Mouse (Mus musculus): Measurements from ENCODE around the gene Hist1h2bk. TPM values are rescaled to one million over a fixed set of nuclear protein-coding genes. Genes with fewer than 3 reads are reported as not detected.
A peak's percentile ranks its signal among the peaks of the same experiment; 100 is the strongest.

The Hist1h2bk gene
- polyA plus RNA-seq, 1 experiment, result 322 TPM

DNA sequence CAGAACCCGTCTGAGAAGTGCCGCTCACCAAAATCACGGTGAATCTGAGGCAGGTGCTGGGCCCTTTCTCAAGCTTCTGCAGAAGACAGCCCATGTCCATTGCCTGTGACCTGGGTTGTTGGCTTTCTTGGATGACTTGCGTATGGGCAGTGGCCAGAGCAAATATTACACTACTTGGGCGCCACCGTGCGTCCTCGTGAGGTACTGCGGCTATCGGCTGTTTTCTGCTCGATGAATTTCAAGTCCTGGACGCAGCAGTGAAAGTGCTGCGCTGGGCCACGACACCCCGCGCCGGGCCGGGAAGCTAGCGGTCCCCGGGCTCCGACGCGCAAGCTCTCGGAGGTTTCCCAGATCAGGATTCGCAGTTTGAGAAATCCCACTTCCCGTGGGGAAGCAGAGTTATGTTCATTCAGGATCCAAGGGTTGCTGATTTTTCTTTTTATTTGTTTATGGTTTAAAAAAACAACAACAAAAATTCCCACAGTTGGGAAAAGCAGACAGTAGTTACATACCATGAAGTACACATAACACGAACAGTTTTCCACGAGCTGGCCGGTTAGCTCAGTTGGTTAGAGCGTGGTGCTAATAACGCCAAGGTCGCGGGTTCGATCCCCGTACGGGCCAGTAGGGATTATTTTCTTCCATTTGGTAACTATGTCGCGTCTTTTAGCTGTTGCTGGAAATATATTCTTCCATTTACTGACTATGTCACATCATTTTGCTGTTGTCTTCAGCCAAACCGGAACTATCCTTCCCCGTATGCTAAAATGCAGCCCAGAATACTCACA, 6.8 kb upstream of the Hist1h2bk start:
- DNase-seq, result peak; percentile 89
- no peaks in the 10 kb centered on the region for H3K27me3 ChIP-seq (ENCODE audit: control insufficient read depth, insufficient read depth, low read length)
- TF ChIP-seq CTCF (IDR thresholded peaks at IDR 0.05; ENCODE audit: borderline replicate concordance, control insufficient read depth, extremely low read depth, insufficient read depth, low read length, poor library complexity), result peak; percentile 96
- no peak for TF ChIP-seq POLR2A (IDR thresholded peaks at IDR 0.05; ENCODE audit: control insufficient read depth, extremely low read depth, insufficient read depth, low read length, poor library complexity)
- H3K27ac ChIP-seq (ENCODE audit: control insufficient read depth, insufficient read depth, low read length), result peak overlapping the region; percentile 17; the same call in 1 of the 2 replicates
- peaks cover 5% of the 10 kb centered on the region for H3K4me1 ChIP-seq (replicated peaks; ENCODE audit: control insufficient read depth, insufficient read depth, low read length)
- WGBS, result 2% methylated on average over 40 of the region's 40 CpGs
- H3K36me3 ChIP-seq (ENCODE audit: control insufficient read depth, insufficient read depth, low read length), result no peaks in the 10 kb centered on the region
- H3K4me3 ChIP-seq (ENCODE audit: control insufficient read depth, insufficient read depth, low read length), result peak overlapping the region; percentile 58

DNA sequence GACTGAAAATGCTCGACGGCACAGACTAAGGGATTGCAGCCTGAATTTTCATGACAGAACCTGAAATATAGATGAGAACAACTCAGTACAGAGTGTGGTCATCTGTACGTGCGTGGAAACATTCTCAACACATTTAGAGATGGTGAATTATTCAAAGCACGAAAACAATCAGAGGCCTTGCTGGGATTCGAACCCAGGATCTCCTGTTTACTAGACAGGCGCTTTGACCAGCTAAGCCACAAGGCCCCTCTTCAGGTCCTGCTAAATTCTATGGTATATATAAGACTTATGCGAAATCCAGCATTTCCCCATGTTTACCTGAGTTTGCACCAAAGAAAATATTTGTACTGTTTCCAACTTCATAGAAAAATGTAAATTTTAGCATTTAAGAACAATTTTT, 5.7 kb upstream of the Hist1h2bk start:
- TF ChIP-seq CTCF (IDR thresholded peaks at IDR 0.05; ENCODE audit: borderline replicate concordance, control insufficient read depth, extremely low read depth, insufficient read depth, low read length, poor library complexity), result no peak
- TF ChIP-seq POLR2A (IDR thresholded peaks at IDR 0.05; ENCODE audit: control insufficient read depth, extremely low read depth, insufficient read depth, low read length, poor library complexity), result no peak
- Histone ChIP-seq H3K4me1 (replicated peaks; ENCODE audit: control insufficient read depth, insufficient read depth, low read length) (peaks cover 5% of the 10 kb centered on the region), H3K36me3 (ENCODE audit: control insufficient read depth, insufficient read depth, low read length) (no peaks in the 10 kb centered on the region), H3K27ac (ENCODE audit: control insufficient read depth, insufficient read depth, low read length) (no peak overlapping the region), H3K27me3 (ENCODE audit: control insufficient read depth, insufficient read depth, low read length) (no peaks in the 10 kb centered on the region), H3K4me3 (ENCODE audit: control insufficient read depth, insufficient read depth, low read length) (no peak overlapping the region)
- WGBS, result 89% methylated on average over 8 of the region's 8 CpGs
- DNase-seq, result no peak

DNA sequence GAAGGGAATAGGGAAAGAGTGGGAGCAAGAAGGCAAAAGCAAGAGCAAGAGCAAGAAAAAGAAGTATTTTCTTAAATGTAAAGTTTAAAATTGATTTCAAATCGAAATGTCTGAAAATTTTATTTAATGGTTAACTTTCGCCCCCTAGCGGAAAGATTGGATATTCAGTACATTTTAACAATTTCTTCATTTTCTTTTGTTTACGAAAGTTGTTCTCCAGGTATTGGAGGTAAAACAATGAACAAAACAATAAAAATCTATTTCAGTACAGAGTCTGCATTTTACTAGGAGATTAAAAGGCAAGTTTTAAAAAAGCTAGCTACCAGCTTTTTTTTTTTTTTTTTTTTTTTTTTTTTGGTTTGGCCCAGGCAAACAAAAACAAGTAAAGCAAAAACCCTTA, 5.2 kb upstream of the Hist1h2bk start:
- 9% methylated on average over 4 of the region's 4 CpGs for WGBS
- DNase-seq, result no peak
- TF ChIP-seq POLR2A (IDR thresholded peaks at IDR 0.05; ENCODE audit: control insufficient read depth, extremely low read depth, insufficient read depth, low read length, poor library complexity) (no peak), CTCF (IDR thresholded peaks at IDR 0.05; ENCODE audit: borderline replicate concordance, control insufficient read depth, extremely low read depth, insufficient read depth, low read length, poor library complexity) (no peak)
- no peaks in the 10 kb centered on the region for H3K27me3 ChIP-seq (ENCODE audit: control insufficient read depth, insufficient read depth, low read length)
- no peaks in the 10 kb centered on the region for H3K36me3 ChIP-seq (ENCODE audit: control insufficient read depth, insufficient read depth, low read length)
- H3K27ac ChIP-seq (ENCODE audit: control insufficient read depth, insufficient read depth, low read length), result no peak overlapping the region
- H3K4me1 ChIP-seq (replicated peaks; ENCODE audit: control insufficient read depth, insufficient read depth, low read length), result peaks cover 5% of the 10 kb centered on the region
- no peak overlapping the region for H3K4me3 ChIP-seq (ENCODE audit: control insufficient read depth, insufficient read depth, low read length)

DNA sequence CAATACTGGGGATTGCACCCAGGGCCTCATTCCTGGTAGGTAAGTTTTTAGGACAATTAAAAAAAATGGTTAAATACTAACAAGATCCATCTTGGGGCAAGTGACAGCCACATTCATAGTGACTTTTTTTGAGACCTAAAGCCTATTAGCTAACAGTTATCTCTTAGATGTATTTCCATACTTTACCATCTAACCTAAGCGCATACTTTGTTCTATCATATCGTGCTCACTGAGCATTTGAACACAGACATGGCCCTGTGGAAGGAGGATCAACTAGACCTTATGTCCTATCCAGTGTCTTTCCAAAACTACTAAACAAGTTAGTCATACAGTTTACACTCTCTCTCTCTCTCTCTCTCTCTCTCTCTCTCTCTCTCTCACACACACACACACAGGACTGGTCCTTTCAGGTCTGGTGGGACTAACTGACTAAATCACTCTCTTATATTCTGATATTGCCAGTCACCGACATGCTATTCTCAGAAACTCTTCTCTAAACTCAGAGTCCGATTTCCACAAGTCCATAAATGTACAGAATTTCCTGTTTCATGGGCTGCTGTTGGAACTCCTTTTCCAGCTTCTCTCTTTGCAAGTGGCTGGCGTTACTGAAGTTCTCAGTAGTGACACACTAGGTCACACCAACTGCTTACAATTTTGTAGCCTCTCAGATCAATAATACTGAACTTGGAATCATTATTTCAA, 1.8 kb upstream of the Hist1h2bk start:
- no peaks in the 10 kb centered on the region for H3K36me3 ChIP-seq (ENCODE audit: control insufficient read depth, insufficient read depth, low read length)
- TF ChIP-seq POLR2A (IDR thresholded peaks at IDR 0.05; ENCODE audit: control insufficient read depth, extremely low read depth, insufficient read depth, low read length, poor library complexity) (no peak), CTCF (IDR thresholded peaks at IDR 0.05; ENCODE audit: borderline replicate concordance, control insufficient read depth, extremely low read depth, insufficient read depth, low read length, poor library complexity) (no peak)
- H3K4me3 ChIP-seq (ENCODE audit: control insufficient read depth, insufficient read depth, low read length), result no peak overlapping the region
- no peaks in the 10 kb centered on the region for H3K27me3 ChIP-seq (ENCODE audit: control insufficient read depth, insufficient read depth, low read length)
- 67% methylated on average over 5 of the region's 5 CpGs for WGBS
- no peak overlapping the region for H3K27ac ChIP-seq (ENCODE audit: control insufficient read depth, insufficient read depth, low read length)
- H3K4me1 ChIP-seq (replicated peaks; ENCODE audit: control insufficient read depth, insufficient read depth, low read length), result peaks cover 6% of the 10 kb centered on the region
- DNase-seq, result no peak

DNA sequence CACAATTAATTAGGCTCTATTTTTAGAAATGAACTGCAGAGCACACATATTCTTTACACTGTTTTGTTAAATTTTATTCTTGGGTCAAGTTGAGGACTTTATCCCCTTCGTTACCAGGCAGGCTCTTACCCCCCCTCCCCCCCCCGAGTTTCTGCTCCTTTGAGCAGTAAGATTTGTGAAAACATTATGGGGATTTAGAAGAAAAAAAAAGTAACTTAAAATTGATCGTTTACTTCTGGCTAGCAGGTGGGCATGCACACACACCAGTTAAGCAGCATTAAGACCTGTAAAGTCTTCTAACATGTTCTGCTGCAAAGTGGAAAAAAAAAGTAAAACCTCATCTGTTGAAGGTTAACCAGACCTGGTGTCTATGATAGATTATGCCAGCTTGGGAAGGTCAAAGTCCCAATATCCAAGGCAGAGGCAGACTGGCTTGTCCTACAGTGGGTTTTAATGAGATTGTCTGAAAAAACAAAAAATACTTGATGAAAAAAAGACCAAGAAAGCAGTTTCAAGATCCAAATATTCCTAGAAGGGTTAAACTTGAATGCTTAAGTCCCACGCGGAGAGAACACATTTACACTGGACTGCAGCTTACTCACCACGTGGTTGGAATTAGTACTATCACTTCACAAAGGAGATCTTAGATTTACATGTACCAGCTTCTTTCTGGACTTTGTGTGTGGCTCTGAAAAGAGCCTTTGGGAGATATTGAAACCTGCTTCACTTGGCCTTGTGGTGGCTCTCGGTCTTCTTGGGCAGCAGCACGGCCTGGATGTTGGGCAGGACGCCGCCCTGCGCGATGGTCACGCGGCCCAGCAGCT, 1.0 kb upstream of the Hist1h2bk start:
- Histone ChIP-seq H3K4me3 (ENCODE audit: control insufficient read depth, insufficient read depth, low read length) (peak overlapping the region; percentile 37), H3K27ac (ENCODE audit: control insufficient read depth, insufficient read depth, low read length) (no peak overlapping the region), H3K36me3 (ENCODE audit: control insufficient read depth, insufficient read depth, low read length) (no peaks in the 10 kb centered on the region), H3K4me1 (replicated peaks; ENCODE audit: control insufficient read depth, insufficient read depth, low read length) (peaks cover 6% of the 10 kb centered on the region), H3K27me3 (ENCODE audit: control insufficient read depth, insufficient read depth, low read length) (no peaks in the 10 kb centered on the region)
- no peak for DNase-seq
- TF ChIP-seq CTCF (IDR thresholded peaks at IDR 0.05; ENCODE audit: borderline replicate concordance, control insufficient read depth, extremely low read depth, insufficient read depth, low read length, poor library complexity), result no peak
- no peak for TF ChIP-seq POLR2A (IDR thresholded peaks at IDR 0.05; ENCODE audit: control insufficient read depth, extremely low read depth, insufficient read depth, low read length, poor library complexity)
- WGBS, result 2% methylated on average over 14 of the region's 14 CpGs
